Mouse (Mus musculus) frontal cortex, postnatal 36 days (tissue): ENCODE data around the gene Gm42421.

Source experiments
- DNase-seq, 2 experiments: peaks; one replicate each; pipeline ENCODE4 v3.0.0; 2022; ENCODE audit warnings: low spot score in 2 of 2

The Gm42421 gene

GRCm38 (mm10) chr5:143936156-143936555 lies 8.2 kb downstream of the Gm42421 start:
- no peak for DNase-seq

- no peak for DNase-seq
Observed at GRCm38 (mm10) chr5:143941588-143941987, 13.6 kb downstream of the Gm42421 start.

- DNase-seq = peak; percentile 80 to 94
Observed at GRCm38 (mm10) chr5:143943231-143944125, 15.5 kb downstream of the Gm42421 start.

GRCm38 (mm10) chr5:143948361-143948760 lies 20.4 kb downstream of the Gm42421 start:
- no peak for DNase-seq

GRCm38 (mm10) chr5:143950016-143950415 lies 22.0 kb downstream of the Gm42421 start:
- no peak for DNase-seq

GRCm38 (mm10) chr5:143957101-143957500 lies 29.1 kb downstream of the Gm42421 start:
- no peak for DNase-seq

- DNase-seq = no peak
Observed at GRCm38 (mm10) chr5:143959551-143959950, 31.6 kb downstream of the Gm42421 start.

GRCm38 (mm10) chr5:143961176-143961575 lies 33.2 kb downstream of the Gm42421 start:
- DNase-seq = no peak

GRCm38 (mm10) chr5:143965586-143966345 lies 37.8 kb downstream of the Gm42421 start:
- no peak for DNase-seq

- DNase-seq = no peak
Observed at GRCm38 (mm10) chr5:143966671-143967070, 38.7 kb downstream of the Gm42421 start.

- no peak for DNase-seq
Observed at GRCm38 (mm10) chr5:143972628-143973027, 44.7 kb downstream of the Gm42421 start.

GRCm38 (mm10) chr5:143974931-143975630 lies 47.1 kb downstream of the Gm42421 start:
- peak; percentile 54 to 57 for DNase-seq

- no peak for DNase-seq
Observed at GRCm38 (mm10) chr5:143975631-143975933, 47.6 kb downstream of the Gm42421 start.

GRCm38 (mm10) chr5:143976232-143976631 lies 48.3 kb downstream of the Gm42421 start:
- DNase-seq = no peak

GRCm38 (mm10) chr5:143976726-143977431 lies 48.9 kb downstream of the Gm42421 start:
- DNase-seq = no peak

GRCm38 (mm10) chr5:143980858-143981257 lies 52.9 kb downstream of the Gm42421 start:
- DNase-seq = no peak

GRCm38 (mm10) chr5:143982361-143982760 lies 54.4 kb downstream of the Gm42421 start:
- no peak for DNase-seq

GRCm38 (mm10) chr5:143985381-143985780 lies 57.4 kb downstream of the Gm42421 start:
- no peak for DNase-seq
